25 mouse cellular contexts compared by ENCODE assay signal in genomic region chr12:116587548-116587947, GRCm38 (mm10).
DNase-seq lines count a peak whose midpoint lies in the region; ATAC-seq and TF ChIP-seq lines count a peak whose summit lies in the region.
"Had no signal": no experiment of that assay in that cellular context is flagged by ENCODE, and none has a peak within 500 bp of the region (broad histone marks: within the 10 kb centered on the region; RNA-seq: fewer than 3 reads in every experiment).

No protein-coding gene starts in this region.

- H3K9ac ChIP-seq in heart, postnatal 0 days (replicated peaks; ENCODE audit: low read depth, low read length), result no peak overlapping the region
- H3K9ac ChIP-seq in heart, embryonic 11.5 days (ENCODE audit: low read depth, low read length), result no peak overlapping the region
- H3K9ac ChIP-seq: embryonic facial prominence, embryonic 13.5 days; forebrain, embryonic 15.5 days; heart, embryonic 13.5 days; hindbrain, embryonic 15.5 days; limb, embryonic 15.5 days; liver, embryonic 15.5 days; lung, embryonic 14.5 days; midbrain, embryonic 15.5 days; neural tube, embryonic 15.5 days had no signal

- no peak for TF ChIP-seq EP300 in heart, postnatal 0 days (IDR thresholded peaks at IDR 0.05; ENCODE audit: low read depth)

- 0 out of 2 replicates have a peak, but pooled peaks cover 6% of the 10 kb centered on the region for H3K4me1 ChIP-seq in heart, postnatal 0 days (ENCODE audit: control insufficient read depth, insufficient read depth)
- H3K4me1 ChIP-seq in heart, embryonic 11.5 days (ENCODE audit: control insufficient read depth, insufficient read depth, low read length), result no peaks in the 10 kb centered on the region
- H3K4me1 ChIP-seq: embryonic facial prominence, embryonic 13.5 days; forebrain, embryonic 15.5 days; limb, embryonic 15.5 days; liver, embryonic 15.5 days had no signal

- no peak for TF ChIP-seq CTCF in heart, postnatal 0 days (IDR thresholded peaks at IDR 0.05; ENCODE audit: low read depth)

- no peak overlapping the region for H3K4me3 ChIP-seq in heart, postnatal 0 days (ENCODE audit: low read depth, low read length)
- no peak overlapping the region for H3K4me3 ChIP-seq in heart, embryonic 11.5 days (ENCODE audit: low read depth, low read length)
- H3K4me3 ChIP-seq: embryonic facial prominence, embryonic 13.5 days; forebrain, embryonic 10.5 days; forebrain, embryonic 15.5 days; heart, embryonic 13.5 days; hindbrain, embryonic 15.5 days; limb, embryonic 10.5 days; limb, embryonic 15.5 days; liver, embryonic 15.5 days; midbrain, embryonic 10.5 days; midbrain, embryonic 15.5 days; neural tube, embryonic 15.5 days had no signal

- no peaks in the 10 kb centered on the region for H3K36me3 ChIP-seq in heart, postnatal 0 days (replicated peaks; ENCODE audit: control insufficient read depth, insufficient read depth, low read length)
- no peaks in the 10 kb centered on the region for H3K36me3 ChIP-seq in heart, embryonic 11.5 days (ENCODE audit: control insufficient read depth, insufficient read depth, low read length)
- H3K36me3 ChIP-seq: embryonic facial prominence, embryonic 13.5 days; forebrain, embryonic 10.5 days; forebrain, embryonic 15.5 days; heart, embryonic 13.5 days; hindbrain, embryonic 15.5 days; limb, embryonic 10.5 days; limb, embryonic 15.5 days; liver, embryonic 15.5 days; midbrain, embryonic 10.5 days; midbrain, embryonic 15.5 days; neural tube, embryonic 15.5 days had no signal

- H3K27me3 ChIP-seq in heart, postnatal 0 days (ENCODE audit: control insufficient read depth, insufficient read depth, low read length), result no peaks in the 10 kb centered on the region
- H3K27me3 ChIP-seq in heart, embryonic 11.5 days (ENCODE audit: control insufficient read depth, insufficient read depth, low read length), result no peaks in the 10 kb centered on the region
- H3K27me3 ChIP-seq: CH12.LX; embryonic facial prominence, embryonic 13.5 days; forebrain, embryonic 15.5 days; heart, embryonic 13.5 days; hindbrain, embryonic 15.5 days; limb, embryonic 15.5 days; liver, embryonic 15.5 days; midbrain, embryonic 15.5 days; neural tube, embryonic 15.5 days had no signal

- peak; percentile 57 for ATAC-seq in heart, postnatal 0 days (ENCODE audit: insufficient read depth, low read depth)
- ATAC-seq in heart, embryonic 11.5 days (replicated peaks; ENCODE audit: insufficient number of reproducible peaks, low FRiP score, low TSS enrichment), result no peak
- ATAC-seq: forebrain, embryonic 15.5 days; midbrain, embryonic 15.5 days had no signal

- WGBS in heart, postnatal 0 days, result 23% methylated on average over 3 of the region's 3 CpGs
- WGBS in heart, embryonic 11.5 days (ENCODE audit: insufficient replicate concordance), result 44% methylated on average over 3 of the region's 3 CpGs

- no peak overlapping the region for H3K4me2 ChIP-seq in heart, postnatal 0 days (ENCODE audit: low read depth, low read length)
- H3K4me2 ChIP-seq in heart, embryonic 11.5 days, result no peak overlapping the region
- H3K4me2 ChIP-seq: embryonic facial prominence, embryonic 13.5 days; forebrain, embryonic 15.5 days; heart, embryonic 13.5 days; hindbrain, embryonic 15.5 days; limb, embryonic 15.5 days; liver, embryonic 15.5 days; lung, embryonic 14.5 days; midbrain, embryonic 15.5 days; neural tube, embryonic 15.5 days had no signal

- no peaks in the 10 kb centered on the region for H3K9me3 ChIP-seq in heart, postnatal 0 days (replicated peaks; ENCODE audit: control insufficient read depth, low read length)
- no peaks in the 10 kb centered on the region for H3K9me3 ChIP-seq in heart, embryonic 11.5 days (replicated peaks; ENCODE audit: control insufficient read depth, low read length)
- H3K9me3 ChIP-seq: embryonic facial prominence, embryonic 13.5 days; forebrain, embryonic 10.5 days; forebrain, embryonic 15.5 days; heart, embryonic 13.5 days; hindbrain, embryonic 15.5 days; limb, embryonic 10.5 days; limb, embryonic 15.5 days; liver, embryonic 15.5 days; midbrain, embryonic 10.5 days; midbrain, embryonic 15.5 days; neural tube, embryonic 15.5 days had no signal

- DNase-seq in heart, postnatal 0 days (ENCODE audit: low spot score), result peak; percentile 22
- DNase-seq in Muller cell, postnatal 12 days (ENCODE audit: inconsistent ontology term), result peak; percentile 50
- peak; percentile 75 for DNase-seq in brain, adult 2 months (ENCODE audit: low read depth, low spot score)
- DNase-seq in gastrocnemius, postnatal 4 days (ENCODE audit: low spot score in 2 of 2), result no peak
- no peak for DNase-seq in layer of hippocampus, adult 18-20 months (ENCODE audit: low spot score in 2 of 2)
- DNase-seq: adrenal gland, postnatal 25 days; cerebellum, adult 18-20 months; cerebellum, postnatal 10 days; kidney, adult 18-20 months; kidney, postnatal 36 days; lung, embryonic 14.5 days; right cerebral cortex, postnatal 25 days had no signal

- no peak overlapping the region for H3K27ac ChIP-seq in heart, postnatal 0 days (ENCODE audit: low read depth)
- no peak overlapping the region for H3K27ac ChIP-seq in heart, embryonic 11.5 days (ENCODE audit: low read depth, low read length)
- H3K27ac ChIP-seq: embryonic facial prominence, embryonic 13.5 days; forebrain, embryonic 10.5 days; forebrain, embryonic 15.5 days; heart, embryonic 13.5 days; hindbrain, embryonic 15.5 days; limb, embryonic 10.5 days; limb, embryonic 15.5 days; liver, embryonic 15.5 days; midbrain, embryonic 10.5 days; midbrain, embryonic 15.5 days; neural tube, embryonic 15.5 days had no signal

Comparison
In these comparisons a context has a peak if more than half of its experiments do, and no peak if none do; other contexts are left out.
1. DNase-seq: peak in heart, postnatal 0 days (single experiment), Muller cell, postnatal 12 days (single experiment) and brain, adult 2 months (single experiment); none in gastrocnemius, postnatal 4 days (0 of 2) and layer of hippocampus, adult 18-20 months (0 of 2).